Mouse (Mus musculus) monocyte, adult 2 months (primary cell): ENCODE results near the gene Gm45711.
"Not testable (repeated sequence)": the region's sequence is repeated elsewhere in the genome, so short reads cannot be mapped to it uniquely, and the experiment has no call there.

Experiments
- DNase-seq, 2 experiments: peaks; one replicate each; pipeline ENCODE4 v3.0.0; 2022; ENCODE audit warnings: low spot score in 2 of 2, low read depth in 1 of 2

Gm45711 gene

GRCm38 (mm10) chr8:104309441-104310155 is at the start of gene Gm45711, which contains the start of gene Cmtm1:
Gm45711 (minus strand) TSS chr8:104310081.
Cmtm1 (minus strand) TSS chr8:104310145.
- not testable (repeated sequence) for DNase-seq

- DNase-seq, result no peak
These were observed 48.8 kb upstream of the Gm45711 start for GRCm38 (mm10) chr8:104358637-104359036.

GRCm38 (mm10) chr8:104354504-104354903 is 44.6 kb upstream of the Gm45711 start:
- DNase-seq, result no peak

- no peak for DNase-seq
These were observed 43.3 kb upstream of the Gm45711 start for GRCm38 (mm10) chr8:104353186-104353585.

- DNase-seq, result no peak
These were observed 40.2 kb upstream of the Gm45711 start for GRCm38 (mm10) chr8:104350047-104350446.

GRCm38 (mm10) chr8:104348971-104349370 is 39.1 kb upstream of the Gm45711 start:
- DNase-seq, result no peak

GRCm38 (mm10) chr8:104346706-104347105 is 36.8 kb upstream of the Gm45711 start:
- no peak for DNase-seq

GRCm38 (mm10) chr8:104344622-104345021 is 34.7 kb upstream of the Gm45711 start:
- DNase-seq, result no peak

- peak in 1 of 2 experiments; percentile 56 for DNase-seq
These were observed 34.1 kb upstream of the Gm45711 start for GRCm38 (mm10) chr8:104343957-104344356.

GRCm38 (mm10) chr8:104342426-104342825 is 32.5 kb upstream of the Gm45711 start:
- no peak for DNase-seq

GRCm38 (mm10) chr8:104341678-104342077 is 31.8 kb upstream of the Gm45711 start:
- no peak for DNase-seq

- peak; percentile 20 to 35 for DNase-seq
These were observed 31.3 kb upstream of the Gm45711 start for GRCm38 (mm10) chr8:104341106-104341561.

GRCm38 (mm10) chr8:104340233-104341105 is 30.6 kb upstream of the Gm45711 start:
- peak; percentile 57 to 75 for DNase-seq

GRCm38 (mm10) chr8:104339983-104340232 is 30.0 kb upstream of the Gm45711 start:
- DNase-seq, result no peak

- peak in 1 of 2 experiments; percentile 6 for DNase-seq
These were observed 29.5 kb upstream of the Gm45711 start, which contains the start of gene Cmtm3 for GRCm38 (mm10) chr8:104339229-104339982. Cmtm3 (plus strand) TSS chr8:104339410.

GRCm38 (mm10) chr8:104337890-104338289 is 28.0 kb upstream of the Gm45711 start:
- DNase-seq, result no peak

GRCm38 (mm10) chr8:104336806-104337205 is 26.9 kb upstream of the Gm45711 start:
- no peak for DNase-seq

GRCm38 (mm10) chr8:104334196-104334595 is 24.3 kb upstream of the Gm45711 start:
- no peak for DNase-seq

GRCm38 (mm10) chr8:104333786-104334185 is 23.9 kb upstream of the Gm45711 start:
- peak in 1 of 2 experiments; percentile 13 for DNase-seq

GRCm38 (mm10) chr8:104332665-104333631 is 23.1 kb upstream of the Gm45711 start:
- no peak for DNase-seq
